Mouse (Mus musculus) adrenal gland, adult 8-10 months (tissue): ENCODE measurements around the gene Idh3a. TPM values are rescaled to one million over a fixed set of nuclear protein-coding genes. Genes with fewer than 3 reads are reported as not detected.
"Not testable (repeated sequence)": the region's sequence is repeated elsewhere in the genome, so short reads cannot be mapped to it uniquely, and the experiment has no call there.

Source experiments
- DNase-seq: peaks from one replicate; pipeline ENCODE4 v3.0.0; 2022
- total RNA-seq, 4 experiments: library from RNA; stranded (reverse); gene quantifications; 2 replicates each; pipeline ENCODE4 v1.2.4; 2022

Gene Idh3a
- total RNA-seq: 100 to 1,000 TPM; 109 to 216 (median 186) TPM

- peak; percentile 98 for DNase-seq
These were observed at the start of gene Idh3a for GRCm38 (mm10) chr9:54586199-54587061. Gene Idh3a, plus strand, starts transcription at chr9:54586334.

- DNase-seq: no peak
These were observed 49.1 kb upstream of the Idh3a start for GRCm38 (mm10) chr9:54537030-54537429.

GRCm38 (mm10) chr9:54537480-54537879 lies 48.7 kb upstream of the Idh3a start:
- DNase-seq: no peak

- no peak for DNase-seq
These were observed 47.9 kb upstream of the Idh3a start for GRCm38 (mm10) chr9:54538244-54538643.

- no peak for DNase-seq
These were observed 47.5 kb upstream of the Idh3a start, which contains the start of gene Sh2d7 for GRCm38 (mm10) chr9:54538684-54539083. Gene Sh2d7, plus strand, starts transcription at chr9:54538984.

GRCm38 (mm10) chr9:54540801-54541200 lies 45.3 kb upstream of the Idh3a start:
- DNase-seq: no peak

GRCm38 (mm10) chr9:54544212-54544953 lies 41.8 kb upstream of the Idh3a start:
- DNase-seq: no peak

GRCm38 (mm10) chr9:54544954-54545315 lies 41.2 kb upstream of the Idh3a start:
- no peak for DNase-seq

GRCm38 (mm10) chr9:54547536-54547935 lies 38.6 kb upstream of the Idh3a start:
- no peak for DNase-seq

GRCm38 (mm10) chr9:54549433-54549832 lies 36.7 kb upstream of the Idh3a start:
- no peak for DNase-seq

GRCm38 (mm10) chr9:54552409-54552808 lies 33.7 kb upstream of the Idh3a start:
- DNase-seq: no peak

- DNase-seq: no peak
These were observed 31.1 kb upstream of the Idh3a start for GRCm38 (mm10) chr9:54555044-54555443.

GRCm38 (mm10) chr9:54558731-54559130 lies 27.4 kb upstream of the Idh3a start:
- DNase-seq: no peak

GRCm38 (mm10) chr9:54559771-54560471 lies 26.2 kb upstream of the Idh3a start, which contains the start of gene Cib2:
Gene Cib2, minus strand, starts transcription at chr9:54560218.
- DNase-seq: peak; percentile 86

- DNase-seq: no peak
These were observed 25.1 kb upstream of the Idh3a start for GRCm38 (mm10) chr9:54560831-54561601.

GRCm38 (mm10) chr9:54566958-54567357 lies 19.2 kb upstream of the Idh3a start:
- DNase-seq: no peak

GRCm38 (mm10) chr9:54568732-54569131 lies 17.4 kb upstream of the Idh3a start:
- DNase-seq: no peak

- DNase-seq: no peak
These were observed 14.8 kb upstream of the Idh3a start for GRCm38 (mm10) chr9:54571130-54571839.

GRCm38 (mm10) chr9:54583712-54584111 lies 2.4 kb upstream of the Idh3a start:
- no peak for DNase-seq

- not testable (repeated sequence) for DNase-seq
These were observed 2.0 kb upstream of the Idh3a start for GRCm38 (mm10) chr9:54584127-54584526.

GRCm38 (mm10) chr9:54585839-54586198 lies 315 bp upstream of the Idh3a start:
- DNase-seq: no peak
